Mouse (Mus musculus) brain, embryonic 18.5 days (tissue): ENCODE results near the gene Ptcra.
"Not testable (repeated sequence)": the region's sequence is repeated elsewhere in the genome, so short reads cannot be mapped to it uniquely, and the experiment has no call there.

Experiments
- DNase-seq: peaks from one replicate; pipeline ENCODE4 v3.0.0-alpha.2; 2012; ENCODE audit warnings: low read depth, low spot score

Gene Ptcra

GRCm38 (mm10) chr17:46763544-46763943 lies at the start of gene Ptcra:
Gene Ptcra (minus strand): TSS chr17:46763712.
- no peak for DNase-seq

- DNase-seq = no peak
Observed at GRCm38 (mm10) chr17:46812442-46812841, 48.9 kb upstream of the Ptcra start.

DNA sequence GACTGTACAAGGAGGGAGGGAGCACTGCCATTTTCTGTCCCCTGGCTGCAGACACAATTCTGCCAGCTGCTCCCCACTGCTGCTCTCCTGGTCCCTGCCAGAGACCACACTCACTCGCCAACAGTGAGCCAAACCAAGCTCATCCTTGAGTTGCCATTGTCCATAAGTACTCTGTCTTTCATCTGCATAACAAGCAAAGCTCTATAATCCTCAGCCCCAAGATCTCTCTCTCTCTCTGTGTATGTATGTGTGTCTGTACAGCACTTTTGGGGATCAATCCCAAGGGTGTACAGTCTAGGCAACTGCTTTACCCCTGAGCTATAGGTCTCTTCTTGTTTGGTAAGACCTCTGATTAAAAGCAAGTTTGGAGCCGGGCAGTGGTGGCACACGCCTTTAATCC lies 47.2 kb upstream of the Ptcra start:
- DNase-seq = no peak

- no peak for DNase-seq
Observed at GRCm38 (mm10) chr17:46809131-46809830, 45.8 kb upstream of the Ptcra start.

DNA sequence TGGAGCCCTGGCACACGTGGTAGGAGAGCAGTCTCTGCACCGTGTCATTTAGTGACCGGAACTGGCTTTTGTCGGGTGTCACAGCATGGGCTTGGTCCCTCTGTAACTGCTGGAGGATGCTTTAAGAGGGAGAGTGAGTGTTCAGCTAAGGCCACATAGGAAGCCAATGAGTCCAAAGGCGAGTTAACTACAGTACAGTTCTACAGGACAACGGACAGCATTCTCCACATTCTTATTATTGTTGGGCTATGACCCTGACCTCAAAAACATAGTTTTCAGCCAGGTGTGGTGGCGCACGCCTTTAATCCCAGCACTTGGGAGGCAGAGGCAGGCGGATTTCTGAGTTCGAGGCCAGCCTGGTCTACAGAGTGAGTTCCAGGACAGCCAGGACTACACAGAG lies 44.9 kb upstream of the Ptcra start:
- no peak for DNase-seq

DNA sequence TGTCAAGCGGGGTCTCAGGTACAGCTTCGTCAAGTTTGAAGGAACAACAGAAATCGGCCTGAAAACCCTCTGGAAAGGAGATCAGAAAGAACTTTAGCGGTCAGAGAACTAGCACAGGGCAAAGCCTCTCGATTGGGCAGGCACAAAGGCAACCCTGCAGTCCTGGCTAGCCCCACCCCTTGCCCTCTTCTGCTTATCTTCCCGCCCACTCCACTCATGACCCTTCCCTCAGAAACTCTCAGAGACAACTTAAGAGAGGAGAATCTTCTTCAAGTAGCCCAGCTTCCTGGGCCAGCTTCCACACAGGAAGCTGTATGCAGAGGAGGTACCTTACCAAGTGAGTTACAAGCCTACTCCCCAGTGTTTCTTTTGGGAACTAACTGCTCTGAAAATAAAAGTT lies 38.2 kb upstream of the Ptcra start:
- DNase-seq = no peak

GRCm38 (mm10) chr17:46799680-46800079 lies 36.2 kb upstream of the Ptcra start:
- no peak for DNase-seq

DNA sequence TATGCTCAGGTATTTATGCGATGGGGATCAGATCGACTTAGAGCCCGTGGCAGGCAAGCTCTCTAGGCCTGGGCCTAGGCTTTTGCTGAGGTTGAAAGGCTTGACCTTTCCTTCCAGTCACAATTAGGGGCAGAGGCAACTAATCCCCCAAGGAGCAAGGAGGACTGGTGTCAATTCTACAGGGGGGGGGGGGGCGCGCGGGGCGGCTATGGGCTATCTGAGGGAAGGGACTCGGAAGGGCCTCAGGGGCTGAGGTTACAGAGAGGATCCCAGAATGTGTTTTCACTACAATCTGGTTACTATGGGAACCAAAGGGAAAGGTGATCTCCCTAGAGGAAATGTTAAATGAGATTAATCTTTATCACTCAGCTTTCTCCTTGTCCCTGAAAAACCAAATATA lies 33.9 kb upstream of the Ptcra start:
- no peak for DNase-seq

GRCm38 (mm10) chr17:46796743-46797142 lies 33.2 kb upstream of the Ptcra start:
- no peak for DNase-seq

DNA sequence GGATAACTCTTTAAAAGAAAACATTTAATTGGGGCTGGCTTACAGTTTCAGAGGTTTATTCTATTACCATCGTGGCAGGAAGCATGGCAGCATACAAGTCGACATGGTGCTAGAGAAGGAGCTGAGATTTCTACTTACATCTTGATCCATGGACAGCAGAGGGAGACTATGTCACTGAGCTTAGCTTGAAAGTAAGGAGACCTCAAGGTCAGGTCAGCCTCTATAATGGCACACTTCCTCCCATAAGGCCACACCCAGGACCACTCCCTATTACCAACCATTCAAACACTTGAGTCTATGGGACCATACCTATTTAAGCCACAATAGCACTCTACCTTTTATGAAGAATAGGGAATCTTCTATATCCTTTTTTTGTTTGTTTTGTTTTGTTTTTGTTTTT lies 29.5 kb upstream of the Ptcra start:
- no peak for DNase-seq

GRCm38 (mm10) chr17:46787974-46788373 lies 24.5 kb upstream of the Ptcra start:
- DNase-seq = not testable (repeated sequence)

DNA sequence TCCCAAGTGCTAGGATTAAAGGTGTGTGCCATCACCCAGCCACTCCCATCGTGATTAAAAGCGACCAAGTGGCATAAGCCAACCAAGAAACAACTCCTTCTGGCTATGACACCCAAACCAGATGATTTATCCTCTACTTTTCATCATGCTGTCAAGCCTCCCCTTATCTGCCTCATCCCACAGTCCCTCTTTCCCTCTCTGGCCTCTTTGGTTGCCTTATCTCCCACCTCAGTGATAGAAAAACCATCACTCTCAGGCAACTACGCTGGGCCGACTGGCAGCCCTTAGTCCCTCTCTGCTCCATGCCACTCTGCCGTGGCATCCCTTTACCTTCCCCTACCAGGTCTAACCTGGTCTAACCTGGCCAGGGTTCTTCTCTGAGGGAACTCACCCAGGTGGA lies 23.4 kb upstream of the Ptcra start:
- no peak for DNase-seq

DNA sequence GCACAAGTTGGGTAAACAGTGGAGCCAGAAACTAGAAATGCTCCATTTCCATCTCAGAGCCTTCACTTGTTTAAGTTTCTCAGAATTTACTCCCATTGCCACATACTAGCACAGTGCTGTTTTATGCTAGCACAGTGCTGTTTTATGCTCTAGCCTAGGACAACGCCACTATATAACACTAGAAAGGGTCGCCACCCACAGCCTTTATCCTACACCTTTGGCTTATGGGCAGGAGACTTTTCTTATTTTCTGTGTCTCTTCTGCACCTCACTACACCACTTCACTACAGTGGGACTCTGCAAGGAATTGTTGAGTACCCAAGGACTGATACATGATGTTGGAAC lies 19.7 kb upstream of the Ptcra start:
- no peak for DNase-seq

GRCm38 (mm10) chr17:46782341-46783221 lies 19.1 kb upstream of the Ptcra start, which contains the start of gene Rpl7l1:
Gene Rpl7l1 (minus strand): TSS chr17:46782672.
- peak; percentile 86 for DNase-seq

GRCm38 (mm10) chr17:46781876-46782275 lies 18.4 kb upstream of the Ptcra start:
- DNase-seq = no peak

DNA sequence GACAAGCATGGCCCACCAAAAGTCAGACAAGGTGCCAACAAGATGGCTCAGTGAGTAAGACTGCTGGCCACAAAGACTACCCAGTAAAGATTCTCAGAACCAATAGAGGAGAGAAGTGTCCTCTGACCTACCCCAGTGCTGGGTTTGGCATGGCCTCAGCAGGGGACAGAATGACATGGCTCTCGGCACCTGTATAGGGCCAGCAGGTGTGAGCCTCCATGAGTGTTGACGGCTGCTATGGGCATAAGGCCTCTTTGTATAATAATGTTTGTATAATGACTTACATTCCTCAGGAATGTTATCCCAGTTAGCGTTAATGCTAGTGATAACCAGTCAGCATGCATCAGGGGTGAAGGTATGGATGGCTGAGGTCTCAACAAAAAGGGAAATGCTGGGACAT lies 12.6 kb upstream of the Ptcra start:
- DNase-seq = no peak

GRCm38 (mm10) chr17:46775070-46775469 lies 11.6 kb upstream of the Ptcra start:
- DNase-seq = no peak

GRCm38 (mm10) chr17:46774131-46774472 lies 10.6 kb upstream of the Ptcra start:
- DNase-seq = no peak

DNA sequence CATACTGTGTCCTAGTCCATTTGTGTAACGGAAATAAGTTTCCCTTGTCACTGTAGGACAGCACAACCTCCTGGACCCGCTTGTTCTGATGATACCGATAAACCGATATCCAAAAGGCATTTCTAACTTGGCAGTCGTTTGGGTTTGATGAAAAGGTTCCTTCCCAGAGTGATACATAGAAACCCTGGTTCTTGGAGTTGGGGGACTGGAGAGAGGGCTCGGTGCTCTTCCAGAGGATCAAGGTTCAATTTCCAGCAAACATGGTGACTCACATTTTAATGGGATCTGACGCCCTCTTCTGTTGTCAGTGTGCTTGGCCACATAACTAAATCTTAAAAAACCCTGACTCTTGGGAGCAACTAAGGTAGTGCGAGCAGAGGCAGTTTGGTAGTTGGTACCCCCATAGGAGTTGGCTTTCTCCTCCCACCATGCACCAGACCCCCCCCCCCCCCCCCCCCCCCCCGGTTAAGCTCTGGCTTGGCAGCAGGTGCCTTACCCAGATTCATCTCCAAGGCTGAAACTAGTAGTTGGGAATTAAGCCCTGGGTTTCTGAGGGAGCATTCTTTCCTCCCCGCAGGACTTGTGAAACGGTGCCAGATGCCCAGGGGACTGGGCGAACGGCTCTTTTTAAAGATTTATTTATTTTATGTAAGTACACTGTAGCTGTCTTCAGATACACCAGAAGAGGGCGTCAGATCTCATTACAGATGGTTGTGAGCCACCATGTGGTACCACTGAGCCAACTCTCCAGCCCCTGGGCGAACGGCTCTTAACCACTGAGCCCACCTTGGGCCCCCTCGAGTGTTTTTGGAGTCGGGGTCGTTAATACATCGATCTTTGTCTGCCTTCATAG lies 10.0 kb upstream of the Ptcra start:
- no peak for DNase-seq

- DNase-seq = peak; percentile 82
Observed at GRCm38 (mm10) chr17:46772404-46773277, 9.1 kb upstream of the Ptcra start, which contains the start of gene 2310039H08Rik. Gene 2310039H08Rik (plus strand): TSS chr17:46772635.

- no peak for DNase-seq
Observed at GRCm38 (mm10) chr17:46772038-46772403, 8.5 kb upstream of the Ptcra start.
